Mouse (Mus musculus) spleen, embryonic (tissue): ENCODE data around the gene Pacsin3.

Experiments
- CTCF ChIA-PET: fragments of 350-600 bp; sonication (Branson Sonifier 250); formaldehyde crosslinking; loops from one replicate; lab custom pipeline; 2022; lab: Charles Lee

Gene Pacsin3

DNA sequence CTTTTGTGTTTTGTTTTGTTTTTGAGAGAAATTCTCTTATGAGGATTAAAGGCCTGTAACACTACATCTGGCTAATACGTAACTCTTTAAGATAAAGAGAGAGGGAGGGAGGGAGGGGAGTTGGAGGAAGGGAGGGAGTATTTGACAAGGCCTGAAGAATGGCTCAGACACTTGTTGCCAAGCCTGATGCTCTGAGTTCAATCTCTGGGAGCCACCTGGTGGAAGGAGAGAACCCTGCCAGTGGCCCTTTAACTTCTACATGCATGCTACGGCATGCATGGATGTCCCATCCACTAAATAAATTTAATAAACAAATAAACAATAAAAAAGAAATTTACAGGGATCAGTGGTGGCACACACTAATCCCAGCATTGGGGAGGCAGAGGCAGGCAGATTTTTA is 46.1 kb downstream of the Pacsin3 start:
- CTCF ChIA-PET: no interaction called here

DNA sequence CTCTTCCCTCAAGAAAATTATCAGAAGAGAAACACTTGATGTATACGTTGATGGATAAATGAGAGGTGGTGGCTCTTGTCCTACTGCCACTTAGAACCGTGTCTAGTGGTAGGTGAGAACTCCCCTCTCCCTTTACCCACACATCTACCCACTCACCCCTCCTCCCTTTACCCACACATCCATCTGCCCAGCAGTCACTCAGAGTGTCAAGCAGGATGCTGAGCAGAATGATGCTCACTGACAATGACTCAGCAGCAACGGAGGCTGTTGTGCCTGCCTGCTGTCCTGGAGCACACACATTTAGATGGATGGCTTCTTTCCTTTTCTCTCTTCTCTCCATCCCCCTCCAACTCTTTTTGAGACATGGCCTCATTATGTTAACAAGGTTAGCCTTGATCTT is 47.1 kb downstream of the Pacsin3 start:
- CTCF ChIA-PET: no interaction called here

DNA sequence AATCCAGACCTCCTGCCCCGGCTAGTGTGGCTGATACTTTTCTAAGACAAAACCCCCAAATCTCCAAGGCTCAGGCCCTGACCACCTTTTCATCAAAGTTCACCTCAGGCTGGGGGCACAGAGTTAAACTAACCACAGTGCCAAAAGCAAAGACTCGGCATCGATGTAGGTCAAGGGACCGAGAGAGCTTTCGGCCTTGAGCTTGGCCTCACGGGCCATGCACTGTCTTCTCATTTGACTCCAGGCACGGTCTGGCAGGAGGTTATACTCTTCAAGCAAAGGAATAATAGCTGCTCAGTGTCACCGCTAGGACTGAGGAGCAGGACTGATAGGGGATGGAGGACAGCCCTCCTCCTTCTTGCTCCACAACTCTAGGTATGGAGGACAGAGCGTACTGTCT is 50.2 kb downstream of the Pacsin3 start:
- CTCF ChIA-PET: no interaction called here

DNA sequence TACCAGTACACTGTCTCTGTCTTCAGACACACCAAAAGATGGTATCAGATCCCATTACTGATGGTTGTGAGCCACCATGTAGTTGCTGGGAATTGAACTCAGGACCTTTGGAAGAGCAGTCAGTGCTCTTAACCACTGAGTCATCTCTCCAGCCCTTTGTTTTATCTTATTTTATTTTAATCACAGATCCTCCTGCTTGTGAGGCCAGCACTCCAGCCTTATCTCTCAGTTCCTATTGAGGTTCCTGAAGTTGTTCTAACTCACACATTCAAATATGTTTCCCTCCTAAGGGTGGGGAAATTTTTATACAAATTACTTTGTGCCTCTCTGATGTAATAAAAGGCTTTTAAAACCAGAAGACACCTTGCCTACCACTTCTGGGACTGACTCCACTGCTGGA is 50.8 kb downstream of the Pacsin3 start:
- CTCF ChIA-PET: no interaction called here

- CTCF ChIA-PET: no interaction called here
Measured at GRCm38 (mm10) chr2:91308680-91309079, 52.9 kb downstream of the Pacsin3 start.

DNA sequence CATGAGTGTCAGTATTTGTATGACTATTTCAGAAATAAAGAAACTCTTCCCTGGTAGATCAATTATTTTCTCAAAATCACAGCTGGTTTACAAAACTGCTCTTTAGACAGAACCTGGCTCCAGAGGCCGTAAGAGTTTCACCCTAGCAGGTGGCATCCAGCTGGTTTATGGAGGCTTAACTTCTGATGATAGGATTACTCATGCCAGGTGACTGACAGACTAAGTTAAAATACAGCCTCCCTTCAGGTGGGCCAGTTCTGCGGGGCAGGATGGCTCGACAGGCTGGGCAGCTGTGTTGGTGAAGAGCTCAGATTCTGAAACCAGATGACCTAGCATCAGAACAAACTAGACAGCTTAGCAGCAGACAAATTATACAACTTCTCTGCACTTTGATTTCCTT is 53.8 kb downstream of the Pacsin3 start:
- CTCF ChIA-PET: no interaction called here

DNA sequence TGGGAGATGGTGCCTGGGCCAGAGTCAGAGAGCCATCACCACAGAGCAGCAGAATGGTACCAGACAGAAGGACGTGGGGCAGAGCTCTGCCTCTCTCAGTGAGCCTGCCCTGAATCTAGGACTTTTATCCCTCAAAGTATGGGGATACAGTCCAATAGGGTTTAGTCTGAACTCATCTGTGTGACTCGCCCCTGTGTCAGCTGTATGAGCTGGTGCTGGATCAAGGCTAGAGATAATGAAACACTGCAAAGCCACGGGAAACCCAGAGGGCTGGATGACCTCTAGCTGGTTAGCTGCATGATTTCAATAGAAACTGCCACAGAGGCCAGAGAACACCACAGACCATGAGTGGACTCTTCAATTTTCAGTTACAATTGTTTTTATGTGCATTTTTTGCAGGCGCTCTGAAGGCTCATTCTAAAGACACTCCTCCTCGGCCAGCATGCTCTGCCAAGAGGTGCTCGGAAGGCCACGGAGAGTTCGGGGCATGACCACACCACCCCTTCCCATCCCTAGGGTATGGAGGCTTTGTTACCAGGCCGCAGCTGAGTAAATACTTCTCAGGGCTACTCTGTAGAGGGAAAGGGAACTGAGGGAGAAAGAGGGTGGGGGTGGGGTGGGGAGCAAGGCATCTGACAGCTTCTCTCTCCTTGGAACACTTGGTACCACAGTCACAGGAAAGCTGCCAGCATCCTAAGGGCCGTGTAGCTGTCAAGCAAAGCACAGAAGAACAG is 57.0 kb downstream of the Pacsin3 start:
- CTCF ChIA-PET: no interaction called here

DNA sequence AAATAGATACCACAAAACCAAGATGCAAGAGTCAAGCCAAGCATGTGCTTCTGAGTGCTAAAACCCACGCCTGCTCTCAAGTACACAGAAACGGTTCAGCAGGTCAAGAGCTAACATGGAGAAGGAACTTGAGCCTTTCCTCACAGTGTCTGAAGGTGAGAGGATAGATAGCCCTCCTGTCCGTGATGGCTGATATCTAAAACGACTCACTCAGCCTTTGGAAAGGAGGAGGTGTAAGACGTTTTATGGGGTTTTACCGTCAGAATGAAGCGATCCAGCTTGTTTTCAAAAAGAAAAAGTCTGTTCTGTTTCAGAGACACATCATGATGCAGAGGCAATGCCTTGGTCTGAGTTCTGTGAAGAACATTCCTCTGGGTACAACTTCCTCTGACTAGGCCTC is 58.4 kb downstream of the Pacsin3 start:
- CTCF ChIA-PET: no interaction called here
